Mouse (Mus musculus) lung, postnatal 4 days (tissue): ENCODE data around the gene Cramp1l.
"Not testable (repeated sequence)": the region's sequence is repeated elsewhere in the genome, so short reads cannot be mapped to it uniquely, and the experiment has no call there.

ENCODE experiments used
- DNase-seq, 2 experiments: peaks; one replicate each; pipeline ENCODE4 v3.0.0; 2021

Gene Cramp1l

DNA sequence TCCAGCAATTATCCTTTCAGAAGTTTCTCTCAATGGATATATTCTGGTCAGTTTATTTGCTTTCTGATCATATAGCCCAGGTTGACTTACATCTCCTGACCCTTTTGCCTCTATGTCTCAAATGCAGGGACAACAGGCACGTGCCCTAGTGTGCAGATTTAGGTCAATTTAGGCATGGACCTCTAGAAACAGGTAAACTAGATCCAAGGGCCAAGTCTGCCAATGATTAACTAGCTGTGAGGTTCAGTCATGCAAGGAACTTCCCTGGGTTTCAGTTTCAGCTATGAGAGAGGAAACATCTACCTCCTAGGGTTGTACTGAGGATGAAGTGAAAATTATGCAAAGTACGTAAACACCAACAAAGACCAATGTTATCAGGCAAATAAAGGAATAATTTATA lies 62.3 kb downstream of the Cramp1l start:
- no peak for DNase-seq

DNA sequence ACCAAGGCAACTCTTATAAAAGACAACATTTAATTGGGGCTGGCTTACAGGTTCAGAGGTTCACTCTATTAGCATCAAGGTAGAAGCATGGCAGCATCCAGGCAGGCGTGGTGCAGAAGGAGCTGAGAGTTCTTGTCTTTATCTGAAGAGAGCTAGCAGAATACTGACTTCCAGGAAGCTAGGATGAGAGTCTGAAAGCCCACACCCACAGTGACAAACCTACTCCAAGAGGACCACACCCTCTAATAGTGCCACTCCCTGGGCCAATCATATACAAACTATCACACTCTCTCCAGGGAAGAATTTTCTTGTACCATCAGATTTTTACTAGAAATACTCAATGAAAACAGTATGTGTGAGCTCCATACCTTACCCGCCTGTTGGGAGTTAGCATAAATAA lies 64.9 kb downstream of the Cramp1l start:
- DNase-seq = no peak

DNA sequence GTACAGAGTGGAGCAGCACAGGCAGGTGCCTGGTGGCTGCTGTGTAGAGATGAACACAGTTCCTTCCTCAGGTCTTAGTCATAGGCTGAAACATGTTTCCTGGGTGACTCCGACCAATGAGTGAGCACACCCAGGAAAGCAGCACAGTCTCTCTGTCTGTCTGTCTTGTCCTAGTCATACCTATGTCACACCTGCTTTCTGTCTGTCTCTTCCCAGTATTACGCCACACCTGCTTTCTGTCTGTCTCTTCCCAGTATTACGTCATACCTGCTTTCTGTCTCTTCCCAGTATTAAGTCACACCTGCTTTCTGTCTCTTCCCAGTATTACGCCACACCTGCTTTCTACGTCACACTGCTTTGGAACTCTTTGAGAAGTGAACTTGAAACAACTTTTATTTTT lies 67.4 kb downstream of the Cramp1l start:
- no peak for DNase-seq

DNA sequence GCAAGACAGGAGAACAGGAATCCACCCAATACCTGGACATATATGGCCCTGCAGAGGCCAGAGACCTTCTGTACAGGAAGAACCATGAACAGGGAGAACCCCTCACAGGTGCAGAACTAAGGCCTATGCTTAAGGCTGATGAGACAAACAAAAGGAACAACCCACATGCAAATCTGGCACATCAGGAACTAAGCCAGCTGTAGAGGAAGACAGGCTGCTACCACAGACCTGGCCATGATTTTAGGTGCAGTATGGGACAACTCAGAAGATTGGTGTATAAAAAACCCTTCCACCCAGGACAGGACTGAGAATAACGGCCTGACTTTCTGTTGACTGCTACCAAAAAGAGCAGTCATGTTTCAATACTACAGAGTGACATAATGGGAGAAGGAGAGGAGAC lies 72.0 kb downstream of the Cramp1l start:
- DNase-seq = not testable (repeated sequence)

DNA sequence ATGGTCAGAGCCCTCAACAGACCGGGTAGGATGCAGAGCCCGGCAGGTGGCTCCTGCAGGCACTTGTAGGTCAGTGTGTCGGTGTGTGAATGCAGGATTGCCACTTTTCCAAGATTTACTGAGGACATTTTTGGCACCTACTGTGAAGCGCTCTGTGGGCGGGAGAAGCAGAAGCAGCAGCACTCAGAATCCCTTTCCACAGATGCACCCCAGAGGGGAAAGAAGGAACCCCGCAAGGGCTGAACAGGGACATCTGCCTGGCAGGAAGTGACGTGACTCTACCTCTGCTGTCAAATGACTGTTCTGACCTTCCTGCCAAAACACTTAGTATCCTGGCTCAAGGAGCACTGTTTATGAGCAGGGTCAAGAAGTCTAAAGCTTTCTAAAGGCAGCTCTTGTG lies 72.6 kb downstream of the Cramp1l start:
- no peak for DNase-seq

DNA sequence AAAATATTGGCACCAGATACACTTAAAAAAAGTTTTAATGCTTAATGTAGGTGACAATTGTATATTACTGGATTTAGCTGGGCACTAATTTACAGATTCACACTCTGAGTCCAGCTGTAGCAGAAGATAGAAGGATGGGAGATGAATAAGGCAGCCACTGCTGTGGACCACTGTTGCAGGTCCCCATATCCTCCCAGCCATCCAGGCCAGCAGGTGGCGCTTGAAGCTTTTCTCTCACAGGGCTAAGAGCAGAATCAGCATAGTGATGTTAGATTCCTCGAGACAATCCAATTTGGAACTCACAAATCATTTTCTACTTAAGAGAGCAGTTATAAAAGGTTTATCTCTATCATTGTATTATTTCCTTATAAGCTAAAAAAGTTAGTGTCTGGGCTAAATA lies 73.1 kb downstream of the Cramp1l start:
- peak; percentile 40 to 59 for DNase-seq

DNA sequence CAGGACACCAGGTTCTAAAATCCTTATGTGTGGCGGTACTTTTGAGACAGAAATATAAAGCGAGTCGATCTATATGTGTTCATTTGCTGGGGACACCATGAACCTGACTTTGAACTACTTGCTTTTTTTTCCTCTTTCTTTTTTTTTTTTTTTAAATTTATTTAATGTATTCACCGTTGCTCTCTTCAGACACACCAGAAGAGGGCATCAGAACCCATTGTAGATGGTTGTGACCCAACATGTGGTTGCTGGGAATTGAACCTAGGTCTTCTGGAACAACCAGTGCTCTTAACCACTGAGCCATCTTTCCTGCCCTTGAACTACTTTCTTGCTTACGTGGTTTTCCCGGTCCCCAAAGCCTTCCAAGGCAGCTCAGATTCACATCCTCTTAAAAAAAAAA lies 78.3 kb downstream of the Cramp1l start:
- DNase-seq = no peak

DNA sequence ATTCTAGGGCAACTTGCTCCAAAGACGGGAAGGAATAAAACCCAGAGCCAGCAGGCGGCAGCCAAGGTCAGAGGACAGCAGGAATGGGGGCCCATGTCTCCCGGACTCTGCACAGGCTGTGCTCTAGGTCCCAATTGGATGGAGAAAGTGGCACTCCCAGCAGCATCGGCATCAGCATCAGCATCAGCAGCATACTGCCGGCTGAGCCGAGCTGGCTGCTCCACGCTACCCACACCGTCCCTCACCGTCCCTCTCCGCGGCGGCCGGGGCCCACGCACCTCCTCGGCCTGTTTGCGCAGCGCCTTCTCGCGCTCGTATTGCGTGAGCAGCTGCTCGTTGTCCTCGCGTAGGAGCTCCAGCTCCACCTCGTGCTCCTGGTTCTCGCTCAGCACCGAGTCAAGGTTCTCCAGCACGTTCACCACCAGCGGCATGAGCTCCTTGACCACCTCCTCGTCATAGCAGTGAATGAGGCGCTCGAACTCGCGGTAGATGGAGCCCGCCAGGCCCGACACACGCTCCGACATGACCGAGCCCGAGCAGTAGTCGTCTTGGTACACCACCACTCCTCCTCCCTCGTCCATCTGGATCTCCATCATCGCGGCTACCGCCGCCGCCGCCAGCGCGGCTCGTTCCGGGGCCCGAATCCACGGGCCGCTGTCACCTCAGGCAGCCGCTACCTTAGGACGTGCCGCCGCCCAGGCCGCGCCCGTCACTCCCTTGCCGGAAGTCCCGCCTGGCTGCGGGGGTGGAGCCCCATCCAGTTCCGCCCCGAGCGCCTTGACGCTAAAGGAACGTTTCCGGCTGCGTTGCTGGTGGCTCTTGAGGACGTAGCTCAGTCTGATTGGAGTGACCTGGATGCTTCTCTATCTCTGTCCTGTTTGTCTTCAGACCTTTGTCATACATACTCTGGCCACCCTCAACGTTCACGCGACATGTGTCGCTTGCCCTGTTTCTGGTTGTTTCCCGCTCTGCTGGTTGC lies 79.0 kb downstream of the Cramp1l start, which contains the start of gene Mapk8ip3:
Gene Mapk8ip3, minus strand, starts transcription at position 719 of the 979 bp plus-strand sequence.
- peak; percentile 96 to 97 for DNase-seq

DNA sequence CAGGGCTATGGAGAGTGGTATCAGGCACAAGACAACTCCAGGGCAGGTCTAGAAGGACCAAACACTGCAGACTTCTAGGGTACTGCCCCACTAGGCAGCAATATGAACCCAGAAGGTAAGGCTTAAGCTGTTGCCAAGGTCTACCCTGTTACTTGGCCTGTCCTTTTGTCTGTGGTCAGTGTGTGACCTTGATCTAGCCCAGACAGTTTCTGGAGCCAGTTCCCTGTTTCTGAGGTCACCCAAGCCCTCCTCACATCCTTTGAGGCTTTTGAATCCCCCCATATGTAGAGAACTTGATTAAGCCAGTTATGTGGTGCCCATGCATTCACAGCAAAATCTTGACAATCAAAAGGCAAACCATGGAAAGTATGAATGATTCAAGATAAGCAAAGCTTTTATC lies 79.9 kb downstream of the Cramp1l start:
- no peak for DNase-seq

DNA sequence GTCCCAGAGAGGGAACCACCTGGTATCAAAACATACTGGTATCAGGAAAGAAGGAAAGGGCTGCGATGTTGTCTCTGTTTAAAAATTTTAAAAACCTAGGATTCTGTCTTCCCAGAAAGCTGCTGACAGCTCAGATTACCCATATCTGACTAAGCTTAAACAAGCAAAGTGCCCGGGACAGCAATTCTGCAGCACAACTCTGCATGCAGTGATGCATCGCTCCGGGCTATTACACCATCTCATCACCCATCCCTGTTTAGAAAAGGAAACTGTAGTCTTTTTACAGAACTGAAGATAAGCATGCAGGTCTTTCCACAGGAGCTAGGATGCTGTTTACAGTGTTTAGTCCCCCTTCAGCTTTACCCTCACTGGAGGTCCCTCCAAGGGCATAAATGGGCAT lies 80.7 kb downstream of the Cramp1l start:
- no peak for DNase-seq

DNA sequence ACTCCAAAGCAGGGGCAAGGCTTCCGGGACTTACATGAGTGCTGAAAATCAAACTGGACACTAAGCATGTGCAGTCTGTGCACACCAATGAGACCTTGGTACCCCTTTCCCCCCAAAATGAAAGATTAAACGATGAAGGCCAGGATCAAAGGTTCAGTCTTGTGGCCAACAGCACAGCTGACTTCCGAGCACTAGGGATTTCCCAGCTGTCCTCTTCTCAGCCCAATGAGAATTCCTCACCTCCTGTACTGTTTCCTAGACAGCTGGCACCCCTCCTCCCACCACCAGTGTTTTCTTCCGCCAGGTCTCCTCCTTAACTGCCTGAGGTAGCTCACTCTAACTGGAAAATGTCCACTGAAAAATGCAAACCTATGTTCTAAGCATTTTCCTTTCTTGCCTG lies 82.4 kb downstream of the Cramp1l start:
- no peak for DNase-seq

DNA sequence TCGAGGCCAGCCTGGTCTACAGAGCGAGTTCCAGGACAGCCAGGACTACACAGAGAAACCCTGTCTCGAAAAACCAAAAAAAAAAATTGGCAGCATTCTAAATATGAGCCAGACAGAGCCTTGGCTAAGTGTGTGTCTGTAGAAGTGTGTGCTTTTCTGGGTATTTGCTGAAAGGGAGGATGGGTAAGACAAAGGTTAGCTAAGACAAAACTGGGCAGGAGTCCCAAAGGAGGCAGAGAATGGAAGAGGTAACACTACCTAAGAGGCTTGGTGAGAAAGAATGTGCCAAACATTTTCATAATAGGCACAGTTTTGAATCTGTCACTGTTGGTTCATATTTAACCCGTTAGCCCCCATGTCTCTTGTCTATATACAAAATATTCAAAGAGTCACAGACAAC lies 83.2 kb downstream of the Cramp1l start:
- DNase-seq = no peak

DNA sequence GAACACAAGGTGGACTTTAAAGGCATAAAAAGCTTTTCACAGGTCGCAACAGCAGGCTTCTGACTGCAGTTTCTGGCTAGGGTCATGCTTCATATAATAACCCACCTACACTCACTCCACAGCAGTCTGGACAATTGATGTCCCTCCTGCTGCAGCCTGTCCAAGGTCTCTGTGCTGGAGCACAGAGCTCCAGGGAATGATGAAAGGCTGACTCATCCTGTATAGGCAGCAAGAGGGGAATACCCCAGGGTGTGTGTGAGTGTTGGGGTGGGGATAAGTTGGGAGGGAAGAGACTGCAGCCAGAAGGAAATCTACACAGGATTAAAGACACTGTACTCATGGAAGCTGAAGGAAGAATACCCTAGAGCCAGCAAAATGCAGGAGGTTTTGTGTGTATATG lies 86.1 kb downstream of the Cramp1l start:
- DNase-seq = no peak

DNA sequence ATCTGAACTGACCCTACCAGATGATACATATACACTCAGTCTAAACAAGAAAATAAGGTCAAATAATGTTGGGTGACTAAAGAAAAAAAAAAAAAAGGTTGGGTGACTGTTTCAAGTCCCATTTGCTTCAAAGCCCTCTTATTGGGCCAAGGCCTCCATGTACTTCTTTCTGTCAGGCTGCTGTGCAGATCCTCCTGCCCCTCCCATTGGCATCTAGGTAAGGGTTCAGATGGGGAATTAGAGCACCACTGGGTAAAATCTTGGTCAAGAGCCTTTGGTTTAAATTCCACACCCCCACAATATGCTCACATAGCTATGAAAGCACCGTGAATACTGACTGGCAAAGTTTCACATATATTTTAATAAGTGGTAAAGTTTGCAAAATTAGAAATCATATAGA lies 92.3 kb downstream of the Cramp1l start:
- DNase-seq = no peak

DNA sequence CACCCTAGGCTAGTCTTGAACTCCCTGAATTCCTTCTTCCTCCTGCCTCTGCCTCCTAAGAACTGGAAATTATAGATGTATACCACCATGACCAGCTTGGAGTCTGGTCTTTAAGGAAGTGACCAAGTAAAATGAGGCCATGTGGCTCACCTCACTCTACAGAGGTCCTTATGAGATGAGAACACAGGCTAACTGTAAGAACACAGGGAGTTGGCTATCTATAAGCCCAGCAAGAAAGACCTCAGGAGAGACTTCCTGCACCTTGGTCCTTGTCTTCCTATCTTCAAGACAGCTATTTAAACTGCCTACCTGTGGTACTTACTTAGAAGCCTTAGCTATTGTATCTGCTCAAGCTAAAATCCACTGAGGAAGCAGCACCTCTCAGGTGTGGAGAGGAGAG lies 101.6 kb downstream of the Cramp1l start:
- DNase-seq = no peak
